Mouse (Mus musculus) intestine, postnatal 0 days (tissue): Measurements from ENCODE around the gene Rbm46. TPM values are rescaled to one million over a fixed set of nuclear protein-coding genes. Genes with fewer than 3 reads are reported as not detected.

ENCODE experiments used
- ATAC-seq: fragments of 200-750 bp; cut with Nextera tagmentation; 2 replicates; pipeline ENCODE4 v1.8.0; 2017; ENCODE audit warnings: mild to moderate bottlenecking, moderate TSS enrichment, moderate library complexity
- H3K27ac ChIP-seq: fragments of 300-500 bp; sonication (generic); 2 replicates; pipeline ENCODE4 v1.5.1; 2014; ENCODE audit warnings: mild to moderate bottlenecking, low read depth, low read length, moderate library complexity
- H3K27me3 ChIP-seq: fragments of 300-500 bp; sonication (generic); replicated peaks from 2 replicates; pipeline ENCODE4 v1.6.1; 2014; ENCODE audit warnings: low read length, mixed read lengths; ENCODE audit not compliant: control insufficient read depth, insufficient read depth
- H3K36me3 ChIP-seq: fragments of 300-500 bp; sonication (generic); 2 replicates; pipeline ENCODE4 v1.6.1; 2014; ENCODE audit warnings: mild to moderate bottlenecking, moderate library complexity; ENCODE audit not compliant: control insufficient read depth, insufficient read depth
- H3K4me1 ChIP-seq: fragments of 300-500 bp; sonication (generic); replicated peaks from 2 replicates; pipeline ENCODE4 v1.6.1; 2014; ENCODE audit warnings: antibody characterized with exemption, low read length, mixed read lengths; ENCODE audit not compliant: control insufficient read depth, insufficient read depth
- H3K4me2 ChIP-seq: fragments of 300-500 bp; sonication (generic); replicated peaks from 2 replicates; pipeline ENCODE4 v1.6.1; 2014; ENCODE audit warnings: low read depth, mild to moderate bottlenecking, moderate library complexity
- H3K4me3 ChIP-seq: fragments of 300-500 bp; sonication (generic); 2 replicates; pipeline ENCODE4 v1.5.1; 2014; ENCODE audit warnings: low read depth, low read length
- H3K9ac ChIP-seq: fragments of 300-500 bp; sonication (generic); 2 replicates; pipeline ENCODE4 v1.6.1; 2014; ENCODE audit warnings: mild to moderate bottlenecking, low read depth, low read length
- H3K9me3 ChIP-seq: fragments of 300-500 bp; sonication (generic); 2 replicates; pipeline ENCODE4 v1.6.1; 2016; ENCODE audit warnings: mixed run types; ENCODE audit not compliant: control insufficient read depth
- CTCF ChIP-seq: sonication (generic); IDR thresholded peaks from 2 replicates; pipeline ENCODE4 v1.5.1; 2016; ENCODE audit warnings: low read depth, mild to moderate bottlenecking, control low read depth, antibody characterized with exemption, moderate library complexity
- WGBS: fragments of 180-500 bp; shearing (Covaris S2); extraction: QIAGEN DNeasy Blood & Tissue Kit; methylation state at CpG from one replicate; pipeline ENCODE4 v1.1.7; 2014; 5-methylcytosine and 5-hydroxymethylcytosine counted together
- polyA plus RNA-seq: library from polyadenylated mRNA; unstranded; fragments of >200 nt; fragmentation: Nextera tagmentation; extraction: Ambion mirVana; gene quantifications from 2 replicates; pipeline ENCODE4 v1.2.1, GENCODE M21; 2015

The Rbm46 gene
- polyA plus RNA-seq, 1 experiment from 2014 or later, result 3.3 TPM

DNA sequence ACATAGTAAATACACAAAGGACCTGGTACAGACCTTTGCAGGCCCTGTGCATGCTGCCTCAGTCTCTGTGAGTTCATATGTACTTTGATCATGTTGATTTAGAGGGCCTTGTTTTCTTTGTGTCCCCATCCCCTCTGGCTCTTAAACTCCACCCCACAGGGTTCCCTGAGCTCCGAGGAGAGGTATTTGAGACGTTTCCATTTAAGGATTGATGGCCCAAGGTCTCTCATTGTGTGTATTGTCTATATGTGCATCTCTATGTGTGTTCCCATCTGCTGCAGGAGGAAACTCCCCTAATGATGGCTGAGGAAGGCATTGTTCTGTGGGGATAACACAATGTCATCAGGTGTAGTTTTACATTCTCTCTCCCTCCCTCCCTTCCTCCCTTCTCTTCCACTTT is 12.6 kb upstream of the Rbm46 start:
- Histone ChIP-seq H3K27ac (no peak overlapping the region), H3K9me3 (no peaks in the 10 kb centered on the region), H3K4me1 (no peaks in the 10 kb centered on the region), H3K4me3 (no peak overlapping the region), H3K9ac (no peak overlapping the region), H3K27me3 (no peaks in the 10 kb centered on the region), H3K4me2 (no peak overlapping the region), H3K36me3 (no peaks in the 10 kb centered on the region)
- 18% methylated on average over 2 of the region's 2 CpGs for WGBS
- no peak for ATAC-seq
- no peak for TF ChIP-seq CTCF

- TF ChIP-seq CTCF, result peak; percentile 82
- no peaks in the 10 kb centered on the region for H3K36me3 ChIP-seq
- no peak overlapping the region for H3K4me3 ChIP-seq
- 4% methylated on average over 4 of the region's 4 CpGs for WGBS
- 0 out of 2 replicates have a peak, but pooled peaks cover 7% of the 10 kb centered on the region for H3K4me1 ChIP-seq
- H3K9ac ChIP-seq, result no peak overlapping the region
- ATAC-seq, result no peak
- H3K4me2 ChIP-seq, result no peak overlapping the region
- no peaks in the 10 kb centered on the region for H3K9me3 ChIP-seq
- peaks cover 16% of the 10 kb centered on the region for H3K27me3 ChIP-seq
- no peak overlapping the region for H3K27ac ChIP-seq
These were observed 975 bp upstream of the Rbm46 start for GRCm38 (mm10) chr3:82877258-82877657.

DNA sequence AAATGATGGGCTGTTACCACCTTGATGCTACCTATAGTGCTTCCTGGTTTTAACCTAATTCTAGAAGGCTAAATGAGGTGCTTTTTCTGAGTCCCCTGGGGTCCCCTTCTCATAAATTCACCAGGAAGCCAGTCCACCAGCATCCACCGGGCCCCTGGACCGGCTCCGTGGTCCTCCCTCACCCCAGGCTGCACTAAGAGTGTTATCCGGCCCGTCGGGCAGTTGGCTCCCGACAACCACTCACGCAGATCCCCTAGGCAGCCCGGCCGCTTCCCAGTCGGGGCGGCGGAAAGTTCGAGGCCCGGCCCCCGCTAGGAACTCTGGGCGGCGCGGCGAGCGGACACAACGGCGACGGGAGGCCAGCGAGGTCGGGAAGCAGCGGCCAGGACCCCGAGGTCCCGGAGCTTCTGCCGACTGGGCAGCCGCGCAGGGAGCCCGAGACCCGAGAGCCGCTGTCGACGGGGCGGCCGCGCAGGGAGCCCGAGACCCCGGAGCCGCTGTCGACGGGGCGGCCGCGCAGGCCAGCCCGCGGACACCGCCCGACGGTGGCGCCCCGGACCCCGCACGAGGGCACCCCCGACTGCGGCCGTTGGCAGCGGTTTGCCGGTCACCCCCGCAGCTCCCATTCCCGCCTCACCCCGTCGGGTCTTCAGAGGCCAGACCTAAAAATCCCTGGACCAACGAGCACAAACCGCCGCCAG is 462 bp downstream of the Rbm46 start:
- H3K4me3 ChIP-seq, result peak overlapping the region; percentile 37
- 30% methylated on average over 64 of the region's 69 CpGs for WGBS
- H3K27me3 ChIP-seq, result peaks cover 16% of the 10 kb centered on the region
- no peaks in the 10 kb centered on the region for H3K9me3 ChIP-seq
- no peaks in the 10 kb centered on the region for H3K36me3 ChIP-seq
- H3K4me2 ChIP-seq, result peak overlapping the region; percentile 60
- no peak for TF ChIP-seq CTCF
- H3K4me1 ChIP-seq, result 0 out of 2 replicates have a peak, but pooled peaks cover 7% of the 10 kb centered on the region
- H3K27ac ChIP-seq, result no peak overlapping the region
- peak; percentile 41 for ATAC-seq
- H3K9ac ChIP-seq, result peak overlapping the region; percentile 22; the same call in 1 of the 2 replicates

- WGBS, result 21% methylated on average over 4 of the region's 4 CpGs
- Histone ChIP-seq H3K9ac (no peak overlapping the region), H3K4me3 (no peak overlapping the region), H3K9me3 (no peaks in the 10 kb centered on the region), H3K27me3 (no peaks in the 10 kb centered on the region), H3K27ac (no peak overlapping the region), H3K4me2 (no peak overlapping the region), H3K36me3 (no peaks in the 10 kb centered on the region), H3K4me1 (no peaks in the 10 kb centered on the region)
- no peak for ATAC-seq
- peak; percentile 70 for TF ChIP-seq CTCF
These were observed 18.7 kb downstream of the Rbm46 start for GRCm38 (mm10) chr3:82857414-82858077.

DNA sequence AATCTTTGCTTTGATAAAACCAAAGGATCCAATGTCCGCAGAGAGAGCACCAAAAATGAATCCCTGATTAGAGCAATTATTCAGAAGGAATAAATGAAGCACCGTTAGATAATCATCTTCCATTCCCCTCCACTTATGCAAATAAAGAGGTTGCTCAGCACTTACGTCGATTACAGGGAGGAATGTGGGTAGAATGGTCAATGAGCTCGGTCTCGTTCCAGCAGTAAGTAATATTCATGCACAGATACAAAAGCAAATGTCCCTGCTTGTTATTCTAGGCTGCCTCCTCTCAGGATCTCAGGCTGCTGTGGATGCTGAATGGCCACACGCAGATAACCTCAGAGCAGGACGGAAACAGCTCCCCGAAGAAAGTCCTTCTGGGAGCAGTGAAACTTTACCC is 51.1 kb downstream of the Rbm46 start:
- Histone ChIP-seq H3K9ac (no peak overlapping the region), H3K9me3 (no peaks in the 10 kb centered on the region), H3K4me3 (no peak overlapping the region), H3K27me3 (no peaks in the 10 kb centered on the region), H3K36me3 (no peaks in the 10 kb centered on the region), H3K4me1 (no peaks in the 10 kb centered on the region), H3K27ac (no peak overlapping the region), H3K4me2 (no peak overlapping the region)
- ATAC-seq, result no peak
- no peak for TF ChIP-seq CTCF
- WGBS, result 80% methylated on average over 9 of the region's 9 CpGs

DNA sequence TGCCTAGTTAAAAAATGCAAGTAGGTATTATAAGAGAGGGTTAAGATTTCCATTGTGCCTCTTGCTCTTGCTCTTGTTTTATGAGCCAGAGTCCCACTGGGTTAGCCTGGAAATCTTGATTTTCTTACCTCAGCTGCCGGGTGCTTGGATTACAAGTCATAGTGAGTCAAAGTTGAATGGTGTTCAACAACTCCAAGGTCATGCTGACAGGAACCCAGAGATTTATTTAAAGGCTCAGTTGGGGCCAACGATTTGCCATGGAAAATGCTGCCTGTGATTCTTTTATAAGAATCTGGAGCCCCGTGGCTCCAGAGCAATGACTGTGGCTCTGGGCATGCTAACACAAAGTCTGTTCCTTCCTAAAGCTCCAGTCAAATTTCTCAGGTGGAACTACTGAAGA is 64.4 kb downstream of the Rbm46 start:
- no peak for TF ChIP-seq CTCF
- WGBS, result 77% methylated on average over 3 of the region's 3 CpGs
- Histone ChIP-seq H3K36me3 (no peaks in the 10 kb centered on the region), H3K27ac (no peak overlapping the region), H3K4me1 (no peaks in the 10 kb centered on the region), H3K9ac (no peak overlapping the region), H3K27me3 (no peaks in the 10 kb centered on the region), H3K4me3 (no peak overlapping the region), H3K9me3 (no peaks in the 10 kb centered on the region), H3K4me2 (no peak overlapping the region)
- no peak for ATAC-seq
